Mouse (Mus musculus) cerebellum, adult 11 months (tissue): ENCODE results near the gene Noct.
A peak's percentile ranks its signal among the peaks of the same experiment; 100 is the strongest.
"Not testable (repeated sequence)": the region's sequence is repeated elsewhere in the genome, so short reads cannot be mapped to it uniquely, and the experiment has no call there.

ENCODE experiments used
- DNase-seq: peaks from one replicate; pipeline ENCODE4 v3.0.0; 2022

Gene Noct

DNA sequence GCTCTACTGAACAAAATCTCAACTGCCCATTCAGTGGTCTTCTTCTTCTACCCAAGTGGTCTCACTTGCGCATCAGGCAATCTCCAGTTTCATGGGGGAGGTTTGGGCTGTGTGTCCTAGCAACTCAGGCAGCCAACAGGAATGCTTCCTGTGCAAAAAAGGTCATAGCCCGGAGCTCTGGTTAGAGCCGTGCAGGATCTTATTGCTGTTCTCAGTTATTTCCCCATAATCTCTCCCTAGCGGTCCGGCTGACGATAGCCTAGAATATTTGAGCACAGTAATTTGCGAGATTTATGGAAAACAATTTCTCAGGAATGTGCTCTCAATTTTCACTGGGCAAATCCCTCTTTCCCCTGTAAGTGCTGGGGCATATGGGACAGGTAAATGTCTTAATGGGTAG is 17.7 kb upstream of the Noct start:
- DNase-seq: no peak

DNA sequence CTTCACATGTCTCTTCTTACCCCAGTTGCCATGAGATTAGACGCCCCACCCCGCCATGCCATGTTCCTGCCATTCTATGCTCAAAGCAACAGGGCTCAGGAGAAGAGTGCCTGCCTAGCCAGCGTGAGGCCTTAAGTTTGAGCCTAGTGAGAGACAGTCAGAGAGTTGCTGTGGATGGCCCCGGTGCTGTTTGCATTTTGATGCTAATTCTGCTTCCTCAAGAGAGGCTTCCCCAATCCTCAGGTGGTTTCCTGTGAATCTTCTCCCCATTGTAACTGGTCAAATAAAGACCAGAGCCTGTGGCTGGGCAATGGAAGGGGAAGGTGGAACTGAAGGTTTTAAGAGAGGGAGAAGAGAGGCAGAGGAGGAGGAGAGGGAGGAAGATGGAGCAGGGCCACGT is 15.6 kb upstream of the Noct start:
- DNase-seq: no peak

DNA sequence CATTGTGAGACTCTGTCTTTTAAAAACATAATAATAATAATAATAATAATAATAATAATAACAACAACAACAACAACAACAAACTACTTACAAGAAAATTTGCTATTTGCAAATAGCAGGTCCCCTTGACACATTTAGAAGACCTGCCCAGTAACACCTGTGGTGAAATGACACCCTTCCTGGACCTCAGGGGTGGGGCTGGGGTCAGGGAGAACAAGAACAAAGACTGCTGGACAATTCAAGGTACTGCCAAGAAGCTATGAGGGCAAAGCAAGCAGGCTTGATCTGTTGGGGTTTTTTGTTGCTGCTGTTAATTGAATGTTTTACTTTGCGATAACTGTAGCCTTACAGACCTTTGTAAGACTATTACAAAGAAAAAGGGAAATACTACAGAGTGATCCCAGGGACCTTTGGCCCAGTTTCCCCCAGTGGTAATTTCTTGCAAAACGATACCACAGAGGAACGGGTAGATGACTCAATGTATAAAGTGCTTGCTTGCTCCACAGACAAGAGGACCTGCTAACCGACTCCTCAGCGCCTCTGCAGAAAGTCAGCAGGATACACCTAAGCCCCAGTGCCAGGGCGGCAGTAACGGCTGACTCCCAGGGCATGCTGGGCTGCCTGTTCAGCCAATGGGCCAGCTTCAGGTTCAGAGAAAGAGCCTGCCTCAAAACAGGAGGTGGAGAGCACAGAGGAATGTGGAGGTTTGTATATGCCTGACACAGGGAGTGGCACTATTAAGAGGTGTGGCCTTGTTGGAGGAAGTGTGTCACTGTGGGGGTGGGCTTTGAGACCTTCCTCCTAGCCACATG is 14.5 kb upstream of the Noct start:
- DNase-seq: no peak

DNA sequence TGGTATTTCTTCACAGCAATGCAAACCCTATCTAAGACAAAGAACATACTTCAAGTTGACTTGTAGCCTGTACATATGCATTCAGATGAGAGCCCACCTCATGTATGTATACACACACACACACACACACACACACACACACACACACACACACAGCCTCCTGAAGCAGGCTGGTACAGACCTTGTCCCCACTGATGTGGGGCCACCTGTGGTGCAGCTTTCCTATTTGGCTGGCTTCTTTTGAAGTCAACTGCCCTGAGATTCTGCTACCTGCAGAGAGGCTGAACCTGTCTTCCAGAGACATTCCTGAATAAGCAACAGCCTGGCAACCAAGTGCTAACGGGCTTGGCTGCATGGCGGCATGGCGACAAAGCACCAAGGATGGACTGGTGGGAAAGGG is 13.8 kb upstream of the Noct start:
- DNase-seq: no peak

DNA sequence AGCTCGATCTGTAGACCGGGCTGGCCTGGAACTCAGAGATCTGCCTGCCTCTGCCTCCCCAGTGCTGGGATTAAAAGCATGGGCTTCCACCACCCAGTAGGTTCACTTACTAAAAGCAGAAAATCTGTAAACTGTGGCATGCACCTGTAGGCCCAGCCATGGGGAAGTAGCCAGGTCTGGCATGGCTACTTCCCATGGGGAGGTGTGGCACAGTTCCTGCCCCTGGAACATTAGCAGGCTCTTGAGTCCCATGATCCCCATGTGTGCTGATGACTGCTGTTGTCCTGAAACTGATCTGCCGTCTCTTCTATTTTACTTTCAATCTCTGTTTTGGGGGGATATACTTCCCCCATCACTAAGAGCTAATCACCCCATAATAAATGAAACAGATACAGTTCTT is 11.1 kb upstream of the Noct start:
- no peak for DNase-seq

DNA sequence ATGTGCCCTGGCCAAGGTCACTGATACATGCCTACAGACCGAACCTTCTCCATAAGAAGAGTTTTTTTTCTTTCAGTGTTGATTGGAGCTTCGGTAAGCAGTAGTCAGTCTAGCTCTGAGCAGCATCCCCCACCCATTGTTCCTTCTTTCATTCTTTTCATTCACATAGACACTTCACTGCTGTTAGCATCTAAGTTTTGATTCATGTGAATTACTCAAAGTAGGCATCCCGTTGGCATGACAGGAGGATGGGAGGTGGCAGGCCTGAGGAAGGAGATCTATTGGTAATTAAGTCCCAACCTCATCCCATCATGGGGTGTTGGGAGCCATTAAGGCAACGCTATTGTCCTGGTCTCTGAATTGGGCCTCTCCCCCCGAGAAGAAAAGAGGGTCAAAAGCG is 8.6 kb upstream of the Noct start:
- no peak for DNase-seq

DNA sequence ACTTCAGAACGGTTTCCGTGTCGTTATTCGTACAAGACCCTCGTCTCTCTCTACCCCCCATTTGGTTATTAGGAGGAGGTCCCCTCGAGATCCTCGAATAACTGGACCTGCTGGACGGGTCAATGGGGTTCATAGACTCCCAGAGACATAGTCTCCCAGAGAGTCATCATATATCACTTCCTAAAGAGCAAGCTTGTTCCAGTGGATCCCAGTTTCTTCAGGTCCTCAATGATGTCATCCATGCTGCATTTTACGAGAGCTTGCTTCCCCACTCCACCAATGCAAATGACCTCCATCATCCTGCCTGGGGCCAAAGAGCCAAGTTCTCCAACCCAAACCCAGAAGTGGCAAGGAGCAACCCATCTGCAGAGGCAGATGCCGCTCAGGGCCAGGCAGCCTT is 7.9 kb upstream of the Noct start:
- DNase-seq: not testable (repeated sequence)

DNA sequence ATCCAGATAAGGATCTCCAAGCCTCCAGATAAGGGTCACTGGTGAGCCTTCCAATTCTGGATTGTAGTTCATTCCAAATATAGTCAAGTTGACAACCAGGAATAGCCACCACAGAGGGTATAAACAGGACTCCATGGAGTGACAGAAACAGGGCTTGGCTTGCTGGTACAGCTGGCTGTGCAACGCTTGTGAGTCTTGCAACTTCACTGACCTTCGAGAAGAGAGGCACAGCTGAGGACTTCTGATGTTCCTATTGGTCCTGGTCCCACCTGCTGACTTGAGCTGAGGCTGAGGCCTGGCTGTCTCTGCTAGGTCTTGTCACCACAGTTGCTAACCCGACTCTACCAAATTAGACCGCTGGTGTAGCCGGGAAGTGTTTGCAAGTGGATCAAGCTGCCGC is 5.9 kb upstream of the Noct start:
- DNase-seq: not testable (repeated sequence)

DNA sequence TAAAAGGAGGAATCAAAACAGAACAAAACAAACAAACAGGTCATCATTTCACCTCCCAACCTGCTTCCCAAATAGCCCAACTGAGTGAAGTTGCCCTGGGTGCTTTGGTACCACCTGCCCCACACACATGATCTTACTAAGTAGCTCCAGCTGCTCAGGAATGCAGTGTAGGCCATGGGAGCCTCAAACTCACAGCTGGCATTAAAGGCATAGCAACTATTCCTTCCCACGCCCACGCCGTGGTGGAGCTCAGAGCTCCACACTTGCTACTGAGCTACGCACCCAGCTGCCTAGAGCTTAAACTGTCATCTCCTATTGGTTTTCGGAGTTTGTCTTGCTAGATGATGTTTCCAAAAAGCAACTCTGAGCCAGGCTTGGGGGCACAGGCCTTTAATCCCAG is 5.0 kb upstream of the Noct start:
- DNase-seq: no peak

DNA sequence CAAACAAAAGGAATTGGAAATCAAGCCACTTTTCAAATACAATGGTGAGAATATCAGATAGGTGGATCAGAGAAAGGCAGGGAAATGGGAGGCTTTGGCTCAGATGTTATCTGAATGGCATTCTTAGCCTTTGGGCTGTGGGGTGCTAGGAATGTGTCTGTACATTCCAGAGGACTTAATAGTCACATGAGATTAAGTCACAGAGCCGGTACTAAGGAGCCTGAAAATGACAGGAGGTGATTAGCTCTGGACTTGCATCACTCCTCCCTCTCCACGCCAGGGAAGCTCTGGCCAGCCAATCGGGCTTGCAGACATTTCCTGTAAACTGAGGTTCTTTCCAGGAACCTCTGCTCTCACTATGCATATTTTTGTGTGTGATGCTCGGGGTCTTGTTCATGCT is 3.4 kb upstream of the Noct start:
- no peak for DNase-seq

DNA sequence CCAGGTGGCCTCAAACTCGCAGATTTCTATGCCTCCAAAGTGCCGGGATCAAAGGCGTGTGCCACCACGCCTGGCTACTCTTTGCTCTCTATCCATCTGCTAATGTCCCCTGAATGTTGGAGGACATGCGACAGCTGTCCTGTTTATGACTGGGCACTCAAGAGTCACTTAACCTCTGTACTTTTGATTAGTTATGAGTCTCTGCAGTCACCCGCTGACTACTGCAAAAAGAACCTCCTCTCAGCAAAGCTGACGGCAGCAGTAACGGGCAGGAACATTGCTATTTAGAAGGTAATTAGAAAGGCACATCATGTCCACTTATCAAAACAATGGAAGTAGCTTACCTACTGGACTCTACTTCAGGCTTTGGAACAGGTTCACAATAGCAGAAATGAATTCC is 2.4 kb upstream of the Noct start:
- no peak for DNase-seq

DNA sequence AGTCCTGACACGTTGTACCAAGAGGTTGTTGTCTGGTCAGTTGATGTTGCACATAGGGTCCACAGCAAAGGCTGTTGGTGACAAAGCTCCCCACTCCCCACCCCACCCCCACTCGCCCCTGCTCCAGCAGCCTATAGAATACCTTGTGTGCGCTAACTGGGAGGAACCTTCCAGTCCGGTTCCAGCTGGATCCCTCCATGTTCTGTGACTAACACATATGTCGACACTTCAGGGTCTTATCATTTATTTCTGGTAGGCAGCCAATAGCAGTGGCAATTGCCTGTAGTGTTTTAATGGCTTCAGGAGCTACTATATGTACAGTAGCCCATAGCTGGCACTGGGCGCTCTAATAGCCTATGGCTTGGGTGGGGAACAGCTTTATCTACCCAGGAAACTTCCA is 1.9 kb upstream of the Noct start:
- DNase-seq: no peak

DNA sequence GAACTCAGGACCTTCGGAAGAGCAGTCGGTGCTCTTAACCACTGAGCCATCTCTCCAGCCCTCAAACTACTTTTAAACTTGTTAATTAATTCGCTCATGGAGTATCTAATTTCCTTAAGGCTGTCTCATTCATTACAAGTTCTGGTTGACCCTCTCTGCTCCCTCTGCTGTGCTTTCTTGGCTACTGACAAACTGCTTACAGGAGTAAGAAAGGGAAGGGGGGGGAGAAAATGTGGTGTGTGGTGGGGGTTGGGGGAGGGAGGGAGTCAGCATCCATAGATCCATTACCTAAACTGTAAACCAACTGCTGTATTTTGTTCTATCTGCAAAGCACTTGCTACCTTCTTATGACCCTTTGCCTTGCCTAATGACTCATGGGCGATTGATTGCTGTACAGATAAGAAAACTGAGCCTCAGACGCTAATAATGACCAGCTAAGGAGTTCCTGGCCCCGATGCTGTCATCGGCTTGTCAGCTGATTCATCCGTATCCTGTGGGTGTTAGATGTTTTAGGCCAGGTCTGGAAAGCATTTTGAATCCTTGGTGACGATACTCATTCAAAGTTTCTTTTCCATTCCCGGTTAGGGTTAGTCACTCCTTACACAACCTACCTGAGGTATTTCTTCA is 1.3 kb upstream of the Noct start:
- DNase-seq: no peak

DNA sequence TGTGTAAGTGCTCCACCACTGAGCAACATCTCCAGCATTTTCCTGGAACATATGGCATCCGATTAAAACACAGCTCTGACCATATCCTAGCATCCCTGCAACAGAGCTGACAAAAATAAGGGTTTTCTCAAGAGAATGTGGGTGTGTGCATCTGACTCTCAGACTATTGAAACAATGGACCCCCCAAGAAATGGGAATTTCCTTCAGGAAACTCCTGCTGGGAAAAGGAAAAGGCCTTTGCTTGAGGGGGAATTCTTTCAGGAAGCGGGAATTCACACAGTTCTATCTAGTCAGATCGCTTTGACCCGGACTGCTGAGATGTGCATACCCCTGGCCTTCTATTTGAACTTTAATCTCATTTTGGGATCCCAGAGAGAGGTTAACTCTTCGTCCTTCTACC is 691 bp upstream of the Noct start:
- no peak for DNase-seq

DNA sequence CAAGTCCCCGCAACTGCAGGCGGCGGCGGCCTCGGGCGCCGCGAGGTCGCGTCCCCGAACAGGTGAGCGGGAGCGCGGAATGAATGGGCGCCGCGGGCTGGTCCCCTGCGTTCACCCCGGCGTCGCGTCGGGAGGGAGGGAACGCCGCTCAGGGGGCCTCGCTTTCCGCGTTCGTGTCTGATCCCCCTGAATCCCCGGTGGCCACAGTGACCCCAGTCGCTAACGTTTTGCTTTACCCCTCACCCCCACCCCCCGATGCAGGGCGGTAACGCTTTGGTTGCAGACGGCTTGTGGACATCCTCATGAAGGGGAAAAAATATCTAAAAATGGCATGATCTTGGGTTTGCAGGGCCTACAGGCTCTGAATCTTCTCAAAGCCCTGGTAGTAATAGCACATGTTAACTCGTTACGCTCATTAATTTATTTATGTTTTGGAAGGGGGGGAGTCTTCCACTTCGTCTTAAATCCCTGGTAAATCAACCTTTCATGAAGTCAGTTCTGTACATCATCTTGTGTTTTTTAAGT is 1.0 kb downstream of the Noct start:
- no peak for DNase-seq

DNA sequence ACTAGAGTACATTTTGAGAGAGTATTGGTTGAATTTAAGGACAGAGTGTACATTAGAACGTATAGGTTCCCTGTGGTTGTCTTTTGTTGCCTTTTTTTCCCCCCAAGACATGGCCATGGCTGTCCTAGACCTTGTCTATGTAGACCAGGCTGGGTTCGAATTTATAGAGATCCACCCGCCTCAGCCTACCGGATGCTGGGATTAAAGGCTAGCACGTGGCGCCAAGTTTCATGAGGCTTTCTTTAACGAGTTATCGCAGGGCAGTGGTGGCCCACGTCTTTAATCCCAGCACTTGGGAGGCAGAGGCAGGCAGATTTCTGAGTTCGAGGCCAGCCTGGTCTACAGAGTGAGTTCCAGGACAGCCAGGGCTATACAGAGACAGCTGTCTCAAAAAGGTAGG is 1.7 kb downstream of the Noct start:
- no peak for DNase-seq

DNA sequence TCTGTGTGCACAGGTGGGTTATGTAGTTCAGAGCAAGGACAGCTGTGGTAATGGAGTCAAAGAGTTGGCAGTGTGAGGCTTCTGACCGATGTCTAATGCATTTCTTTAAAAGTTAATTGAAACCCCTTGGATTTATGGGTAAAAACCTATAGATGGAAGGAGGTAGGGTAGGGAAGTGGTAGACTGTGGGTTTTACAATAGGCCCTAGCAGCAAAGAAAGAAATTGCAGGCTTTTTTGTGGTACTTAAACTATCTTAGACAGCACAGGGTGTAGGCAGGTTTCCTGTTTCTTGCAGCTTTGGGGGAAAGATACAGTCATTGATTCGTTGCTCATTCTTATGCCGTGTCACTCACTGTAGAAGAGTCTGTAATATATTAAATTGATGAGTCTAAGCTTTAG is 2.4 kb downstream of the Noct start:
- no peak for DNase-seq

DNA sequence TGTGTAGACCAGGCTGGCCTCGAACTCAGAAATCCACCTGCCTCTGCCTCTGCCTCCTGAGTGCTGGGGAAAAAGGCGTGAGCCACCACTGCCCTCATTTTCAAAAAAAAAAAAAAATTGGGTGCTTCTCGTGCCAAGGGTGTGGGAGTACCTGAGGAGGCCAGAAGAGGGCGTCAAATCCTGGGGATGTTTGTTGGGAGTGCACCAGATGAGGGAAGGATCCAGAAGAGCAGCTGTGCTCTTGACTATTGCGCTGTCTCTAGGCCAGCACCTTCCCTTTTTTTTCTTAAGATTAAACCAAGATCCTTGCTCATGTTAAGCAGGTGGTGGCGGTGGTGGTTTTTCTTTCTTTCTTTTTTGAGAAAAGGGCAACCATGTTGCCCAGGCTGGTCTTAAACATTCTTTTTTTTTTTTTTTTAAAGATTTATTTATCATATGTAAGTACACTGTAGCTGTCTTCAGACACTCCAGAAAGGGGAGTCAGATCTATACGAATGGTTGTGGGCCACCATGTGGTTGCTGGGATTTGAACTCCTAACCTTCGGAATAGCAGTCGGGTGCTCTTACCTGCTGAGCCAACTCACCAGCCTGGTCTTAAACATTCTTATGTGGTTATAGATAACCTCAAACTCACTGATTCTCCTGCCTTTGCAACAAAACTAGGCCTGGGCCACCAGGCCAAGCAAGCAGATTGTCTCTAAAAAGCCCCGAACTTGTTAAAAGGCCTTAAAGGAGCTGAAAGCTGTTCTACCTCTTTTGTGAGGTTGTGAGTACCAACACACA is 4.0 kb downstream of the Noct start:
- peak; percentile 28 for DNase-seq

DNA sequence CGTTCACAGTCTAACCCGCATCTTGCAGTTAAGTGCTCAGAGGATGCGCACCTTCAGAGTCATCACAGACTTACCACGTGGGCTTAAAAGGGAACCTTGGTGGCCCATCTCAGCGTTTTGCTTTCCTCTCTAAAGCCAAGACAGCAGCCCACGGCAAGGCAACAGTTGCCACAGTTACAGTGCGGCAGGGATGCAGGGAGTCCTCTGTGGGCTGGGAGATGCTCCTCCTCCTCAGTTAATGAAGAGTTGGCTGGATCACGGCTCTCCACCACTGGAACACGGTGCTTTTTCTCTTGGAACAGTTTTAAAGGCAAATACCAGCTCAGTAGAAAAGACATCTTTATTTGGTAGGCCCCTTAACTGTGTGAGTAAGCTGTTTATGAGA is 4.6 kb downstream of the Noct start:
- DNase-seq: no peak

DNA sequence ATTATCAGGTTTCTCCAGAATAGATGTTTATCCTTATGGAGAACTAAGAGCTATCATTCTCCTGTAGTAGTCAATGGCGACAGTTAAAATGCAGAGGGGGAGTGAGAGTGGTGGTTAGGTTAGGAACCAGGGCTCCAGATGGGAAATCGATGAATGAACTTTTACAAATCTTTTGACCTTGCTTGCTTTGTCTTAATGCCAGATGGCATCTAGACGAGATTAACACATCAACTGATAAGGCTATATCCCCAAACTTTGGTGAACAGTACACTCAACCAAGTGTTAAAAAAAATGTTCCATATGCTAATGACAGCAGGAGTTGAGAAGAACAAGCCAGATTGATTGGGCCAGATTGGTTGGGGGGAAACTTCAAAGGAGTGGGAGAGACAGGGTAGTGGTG is 5.0 kb downstream of the Noct start:
- no peak for DNase-seq

DNA sequence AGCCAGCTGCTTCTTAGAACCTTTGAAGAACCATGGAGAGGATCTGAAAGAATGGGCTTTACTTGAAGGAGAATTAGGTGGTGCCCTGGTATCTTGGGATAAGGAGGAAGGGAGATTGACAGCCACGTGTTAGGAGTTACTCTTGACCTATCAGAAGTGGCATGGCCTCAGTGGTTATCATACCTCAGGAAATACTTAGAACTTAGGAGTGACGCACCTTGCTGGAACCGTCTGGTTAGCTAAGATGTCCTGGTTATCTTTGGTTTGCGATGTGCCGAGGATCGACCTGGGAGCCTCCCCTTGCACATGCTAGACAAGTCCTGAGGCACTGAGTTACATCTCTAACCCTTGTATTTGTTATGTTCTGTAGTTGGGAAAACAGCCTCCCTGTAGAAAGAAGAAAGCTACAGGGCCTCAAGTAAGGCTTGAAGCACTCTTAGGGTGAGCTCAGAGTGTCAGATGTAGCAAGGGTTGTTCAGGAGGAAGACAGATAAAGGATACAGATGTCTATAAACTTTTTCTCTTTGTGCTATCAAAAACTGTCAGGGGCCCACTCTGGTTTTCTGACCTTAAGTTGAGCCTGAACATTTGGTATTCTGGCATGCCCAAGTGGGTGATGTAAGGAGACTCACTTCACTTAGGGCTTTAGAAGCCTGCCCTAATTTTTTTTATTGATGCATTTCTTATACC is 6.0 kb downstream of the Noct start:
- DNase-seq: no peak

DNA sequence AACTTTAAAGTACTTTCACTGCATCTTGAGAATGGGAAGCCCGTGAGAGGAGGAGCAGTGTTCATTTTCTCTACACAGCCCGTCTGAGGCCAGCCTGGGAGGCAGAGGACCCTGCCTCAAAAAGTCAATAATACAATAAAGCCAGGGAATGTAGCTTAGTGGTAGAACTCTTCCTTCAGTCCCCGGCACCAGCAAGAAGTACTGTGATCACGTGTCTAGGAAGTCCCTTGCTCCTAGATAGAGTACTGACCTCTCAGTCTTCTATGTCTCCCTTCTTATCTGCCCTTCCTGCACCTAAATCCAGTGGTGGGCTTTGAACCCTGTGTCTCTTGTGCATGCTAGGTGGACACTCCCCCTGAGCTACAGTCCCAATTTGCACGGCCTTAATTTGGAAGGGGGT is 6.6 kb downstream of the Noct start:
- no peak for DNase-seq

DNA sequence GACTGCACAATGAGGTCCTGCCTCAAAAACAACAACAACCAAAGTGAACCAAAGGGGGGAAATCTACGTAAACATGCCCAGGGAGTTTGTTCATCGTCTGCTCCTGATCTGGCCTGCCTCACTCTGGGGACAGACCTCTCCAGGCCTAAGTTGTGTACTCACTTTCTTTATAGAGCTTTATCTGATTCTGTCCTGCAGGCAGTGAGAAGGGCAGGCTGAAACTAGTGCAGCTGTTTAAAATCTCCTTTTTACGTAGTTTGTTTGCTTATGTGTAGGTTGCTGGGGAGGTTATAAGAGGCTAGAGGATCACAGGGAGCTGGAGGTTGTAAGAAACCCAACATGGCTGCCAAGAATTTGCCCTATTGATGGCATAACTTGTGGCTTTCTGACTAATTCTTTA is 7.3 kb downstream of the Noct start:
- DNase-seq: no peak
